Mouse (Mus musculus) midbrain, embryonic 12.5 days (tissue): Measurements from ENCODE around the gene Dcpp2. TPM values are rescaled to one million over a fixed set of nuclear protein-coding genes. Genes with fewer than 3 reads are reported as not detected.
"Not testable (repeated sequence)": the region's sequence is repeated elsewhere in the genome, so short reads cannot be mapped to it uniquely, and the experiment has no call there.

Experiments used
- ATAC-seq: fragments of 200-750 bp; cut with Nextera tagmentation; 2 replicates; pipeline ENCODE4 v1.8.0; 2017; ENCODE audit warnings: low read depth, moderate TSS enrichment, moderate library complexity; ENCODE audit not compliant: low FRiP score
- H3K27ac ChIP-seq: fragments of 300-500 bp; sonication (generic); replicated peaks from 2 replicates; pipeline ENCODE4 v1.5.1; 2016; ENCODE audit warnings: mild to moderate bottlenecking
- H3K27me3 ChIP-seq: fragments of 300-500 bp; sonication (generic); 2 replicates; pipeline ENCODE4 v1.6.1; 2016; ENCODE audit warnings: mild to moderate bottlenecking
- H3K36me3 ChIP-seq: fragments of 300-500 bp; sonication (generic); 2 replicates; pipeline ENCODE4 v1.6.1; 2016
- H3K4me1 ChIP-seq: fragments of 300-500 bp; sonication (generic); 2 replicates; pipeline ENCODE4 v1.6.1; 2016
- H3K4me2 ChIP-seq: fragments of 300-500 bp; sonication (generic); replicated peaks from 2 replicates; pipeline ENCODE4 v1.6.1; 2016; ENCODE audit warnings: mild to moderate bottlenecking, moderate library complexity
- H3K4me3 ChIP-seq: fragments of 300-500 bp; sonication (generic); 2 replicates; pipeline ENCODE4 v1.5.1; 2016; ENCODE audit warnings: mild to moderate bottlenecking
- H3K9ac ChIP-seq: fragments of 300-500 bp; sonication (generic); replicated peaks from 2 replicates; pipeline ENCODE4 v1.6.1; 2016; ENCODE audit warnings: mild to moderate bottlenecking, moderate library complexity
- H3K9me3 ChIP-seq: fragments of 300-500 bp; sonication (generic); 2 replicates; pipeline ENCODE4 v1.6.1; 2016; ENCODE audit warnings: mild to moderate bottlenecking
- WGBS: fragments of 180-500 bp; shearing (Covaris S2); methylation state at CpG from one replicate; pipeline ENCODE4 v1.1.7; 2016; 5-methylcytosine and 5-hydroxymethylcytosine counted together
- polyA plus RNA-seq: library from polyadenylated mRNA; unstranded; fragments of >200 nt; fragmentation: Nextera tagmentation; extraction: Ambion mirVana; gene quantifications from 2 replicates; pipeline ENCODE4 v1.2.1, GENCODE M21; 2016

Dcpp2 gene
- polyA plus RNA-seq, 1 experiment from 2014 or later: not detected

GRCm38 (mm10) chr17:23857913-23858312 lies 22.8 kb upstream of the Dcpp2 start:
- Histone ChIP-seq H3K4me2 (no peak overlapping the region), H3K4me1 (no peaks in the 10 kb centered on the region), H3K9ac (no peak overlapping the region), H3K27me3 (no peaks in the 10 kb centered on the region), H3K9me3 (no peaks in the 10 kb centered on the region), H3K4me3 (no peak overlapping the region), H3K36me3 (no peaks in the 10 kb centered on the region), H3K27ac (no peak overlapping the region)
- ATAC-seq: no peak
- 89% methylated on average over 2 of the region's 2 CpGs for WGBS

- no peak overlapping the region for H3K9ac ChIP-seq
- ATAC-seq: no peak
- H3K4me1 ChIP-seq: no peaks in the 10 kb centered on the region
- no peaks in the 10 kb centered on the region for H3K36me3 ChIP-seq
- no peaks in the 10 kb centered on the region for H3K9me3 ChIP-seq
- no peak overlapping the region for H3K4me2 ChIP-seq
- H3K27me3 ChIP-seq: no peaks in the 10 kb centered on the region
- no peak overlapping the region for H3K27ac ChIP-seq
- no peak overlapping the region for H3K4me3 ChIP-seq
- WGBS: 80% methylated on average over 4 of the region's 4 CpGs
Measured at GRCm38 (mm10) chr17:23862926-23863325, 17.8 kb upstream of the Dcpp2 start.

- Histone ChIP-seq H3K9ac (no peak within 1 kb of the TSS), H3K9me3 (no peaks in the 10 kb centered on the region), H3K4me3 (no peak within 1 kb of the TSS), H3K36me3 (no peaks in the 10 kb centered on the region), H3K4me1 (no peaks in the 10 kb centered on the region), H3K27me3 (no peaks in the 10 kb centered on the region), H3K4me2 (no peak within 1 kb of the TSS), H3K27ac (no peak within 1 kb of the TSS)
- no peak for ATAC-seq
- WGBS: 80% methylated on average over 15 of the region's 15 CpGs
Measured at GRCm38 (mm10) chr17:23867756-23868155, 12.9 kb upstream of the Dcpp2 start, which contains the start of gene Prss21. Gene Prss21 (plus strand): TSS chr17:23868056.

GRCm38 (mm10) chr17:23868513-23868912 lies 12.2 kb upstream of the Dcpp2 start:
- Histone ChIP-seq H3K9ac (no peak overlapping the region), H3K36me3 (no peaks in the 10 kb centered on the region), H3K9me3 (no peaks in the 10 kb centered on the region), H3K27ac (no peak overlapping the region), H3K4me2 (no peak overlapping the region), H3K27me3 (no peaks in the 10 kb centered on the region), H3K4me3 (no peak overlapping the region), H3K4me1 (no peaks in the 10 kb centered on the region)
- WGBS: 88% methylated on average over 11 of the region's 11 CpGs
- no peak for ATAC-seq

GRCm38 (mm10) chr17:23873884-23874856 lies 6.5 kb upstream of the Dcpp2 start:
- WGBS: 52% methylated on average over 8 of the region's 8 CpGs

GRCm38 (mm10) chr17:23876741-23877140 lies 3.9 kb upstream of the Dcpp2 start:
- Histone ChIP-seq H3K9me3 (no peaks in the 10 kb centered on the region), H3K27ac (no peak overlapping the region), H3K4me3 (no peak overlapping the region), H3K4me2 (no peak overlapping the region), H3K4me1 (0 out of 2 replicates have a peak, but pooled peaks cover 3% of the 10 kb centered on the region), H3K36me3 (no peaks in the 10 kb centered on the region), H3K27me3 (no peaks in the 10 kb centered on the region), H3K9ac (no peak overlapping the region)
- 62% methylated on average over 3 of the region's 3 CpGs for WGBS
- ATAC-seq: no peak

More at GRCm38 (mm10) chr17:23873884-23874856, 6.5 kb upstream of the Dcpp2 start:
- Histone ChIP-seq H3K36me3 (no peaks in the 10 kb centered on the region), H3K9me3 (no peaks in the 10 kb centered on the region), H3K27ac (no peak overlapping the region), H3K4me1 (0 out of 2 replicates have a peak, but pooled peaks cover 3% of the 10 kb centered on the region), H3K9ac (no peak overlapping the region), H3K4me3 (no peak overlapping the region), H3K4me2 (no peak overlapping the region), H3K27me3 (no peaks in the 10 kb centered on the region)
- no peak for ATAC-seq

GRCm38 (mm10) chr17:23877166-23877565 lies 3.5 kb upstream of the Dcpp2 start:
- no peaks in the 10 kb centered on the region for H3K27me3 ChIP-seq
- no peak for ATAC-seq
- H3K9ac ChIP-seq: no peak overlapping the region
- WGBS: 95% methylated on average over 2 of the region's 2 CpGs
- H3K27ac ChIP-seq: no peak overlapping the region
- H3K36me3 ChIP-seq: no peaks in the 10 kb centered on the region
- H3K9me3 ChIP-seq: no peaks in the 10 kb centered on the region
- H3K4me3 ChIP-seq: no peak overlapping the region
- H3K4me2 ChIP-seq: no peak overlapping the region
- 0 out of 2 replicates have a peak, but pooled peaks cover 3% of the 10 kb centered on the region for H3K4me1 ChIP-seq

- 79% methylated on average over 4 of the region's 4 CpGs for WGBS
- H3K27me3 ChIP-seq, H3K36me3 ChIP-seq, ATAC-seq, H3K27ac ChIP-seq, H3K9ac ChIP-seq, H3K4me3 ChIP-seq, H3K9me3 ChIP-seq, H3K4me1 ChIP-seq, H3K4me2 ChIP-seq: not testable (repeated sequence)
Measured at GRCm38 (mm10) chr17:23917158-23917557, 36.5 kb downstream of the Dcpp2 start, which contains the start of gene Dcpp3. Gene Dcpp3 (plus strand): TSS chr17:23917458.

- WGBS: under 1% methylated on average over 29 of the region's 29 CpGs
Measured at GRCm38 (mm10) chr17:23924531-23925007, 43.9 kb downstream of the Dcpp2 start.

GRCm38 (mm10) chr17:23925090-23925493 lies 44.4 kb downstream of the Dcpp2 start:
- peak overlapping the region; percentile 93 for H3K27ac ChIP-seq
- WGBS: 1% methylated on average over 14 of the region's 14 CpGs
- H3K27me3 ChIP-seq: no peaks in the 10 kb centered on the region
- H3K36me3 ChIP-seq: no peaks in the 10 kb centered on the region
- peak overlapping the region; percentile 67 for H3K9ac ChIP-seq
- peak overlapping the region; percentile 49 for H3K4me3 ChIP-seq
- H3K4me1 ChIP-seq: peaks cover 10% of the 10 kb centered on the region
- H3K9me3 ChIP-seq: no peaks in the 10 kb centered on the region
- ATAC-seq: peak; percentile 81
- H3K4me2 ChIP-seq: peak overlapping the region; percentile 81

More at GRCm38 (mm10) chr17:23924531-23925007, 43.9 kb downstream of the Dcpp2 start:
- H3K36me3 ChIP-seq: no peaks in the 10 kb centered on the region
- peak overlapping the region; percentile 49 for H3K4me3 ChIP-seq
- no peaks in the 10 kb centered on the region for H3K9me3 ChIP-seq
- peaks cover 10% of the 10 kb centered on the region for H3K4me1 ChIP-seq
- peak overlapping the region; percentile 93 for H3K27ac ChIP-seq
- peak; percentile 99 for ATAC-seq
- H3K27me3 ChIP-seq: no peaks in the 10 kb centered on the region
- H3K4me2 ChIP-seq: peak overlapping the region; percentile 81
- peak overlapping the region; percentile 67 for H3K9ac ChIP-seq

GRCm38 (mm10) chr17:23931157-23931556 lies 50.5 kb downstream of the Dcpp2 start:
- Histone ChIP-seq H3K27ac (no peak overlapping the region), H3K4me2 (no peak overlapping the region), H3K9me3 (no peaks in the 10 kb centered on the region), H3K27me3 (no peaks in the 10 kb centered on the region), H3K4me3 (no peak overlapping the region), H3K9ac (no peak overlapping the region), H3K4me1 (no peaks in the 10 kb centered on the region), H3K36me3 (no peaks in the 10 kb centered on the region)
- no peak for ATAC-seq
- WGBS: 84% methylated on average over 5 of the region's 5 CpGs

- no peaks in the 10 kb centered on the region for H3K27me3 ChIP-seq
Measured at GRCm38 (mm10) chr17:23941372-23941771, 60.7 kb downstream of the Dcpp2 start, which contains the start of gene Sbp. Gene Sbp (plus strand): TSS chr17:23941672.

More at GRCm38 (mm10) chr17:23941372-23941771, 60.7 kb downstream of the Dcpp2 start, which contains the start of gene Sbp:
- H3K36me3 ChIP-seq: no peaks in the 10 kb centered on the region
- H3K9me3 ChIP-seq: no peaks in the 10 kb centered on the region
- H3K4me3 ChIP-seq: no peak within 1 kb of the TSS
- no peak within 1 kb of the TSS for H3K27ac ChIP-seq
- no peaks in the 10 kb centered on the region for H3K4me1 ChIP-seq
- H3K9ac ChIP-seq: no peak within 1 kb of the TSS
- no peak for ATAC-seq
- no peak within 1 kb of the TSS for H3K4me2 ChIP-seq
